In the genomic region with DNA sequence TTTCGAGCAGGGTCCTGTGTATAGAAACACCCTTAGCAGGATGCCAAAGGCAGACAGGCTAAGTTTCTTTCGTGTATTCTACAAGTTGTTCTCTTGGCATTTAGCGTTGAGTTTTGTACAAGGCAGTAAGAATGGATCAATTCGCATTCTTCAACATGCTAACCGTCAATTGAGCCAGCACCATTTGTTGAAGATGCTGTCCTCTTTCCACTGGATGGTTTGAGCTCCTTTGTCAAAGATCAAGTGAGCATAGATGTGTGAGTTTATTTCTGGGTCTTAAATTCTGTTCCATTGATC, we compare ENCODE assay signal across 8 mouse cellular contexts.
DNase-seq lines count a peak whose midpoint lies in the region; ATAC-seq and TF ChIP-seq lines count a peak whose summit lies in the region.
"Not testable (repeated sequence)": the region's sequence is repeated elsewhere in the genome, so short reads cannot be mapped to it uniquely, and the experiment has no call there.

No protein-coding gene starts in this region.

- ATAC-seq in embryonic facial prominence, embryonic 14.5 days (ENCODE audit: low read depth); heart, embryonic 12.5 days (ENCODE audit: insufficient number of reproducible peaks, low FRiP score); intestine, embryonic 16.5 days; liver, embryonic 12.5 days; midbrain, embryonic 13.5 days: not testable (repeated sequence)

- 1% methylated on average over 5 of the region's 5 CpGs for WGBS in bone marrow, adult 2 months
- 1% methylated on average over 5 of the region's 5 CpGs for WGBS in embryonic facial prominence, embryonic 14.5 days
- under 1% methylated on average over 5 of the region's 5 CpGs for WGBS in heart, embryonic 12.5 days
- under 1% methylated on average over 5 of the region's 5 CpGs for WGBS in intestine, embryonic 16.5 days
- under 1% methylated on average over 5 of the region's 5 CpGs for WGBS in liver, embryonic 12.5 days (ENCODE audit: insufficient replicate concordance)
- WGBS in midbrain, embryonic 13.5 days, result 0% methylated on average over 5 of the region's 5 CpGs

- peaks cover 24% of the 10 kb centered on the region for H3K79me3 ChIP-seq in C2C12 (ENCODE audit: low read depth)

- peak; percentile 6 for DNase-seq in embryonic facial prominence, embryonic 14.5 days (ENCODE audit: low spot score)
- DNase-seq in splenic B cell, adult 2 months (ENCODE audit: low read depth, low spot score), result peak; percentile 10

- not testable (repeated sequence) for H3K27me3 ChIP-seq in C2C12 (ENCODE audit: control insufficient read depth, insufficient read depth, insufficient read length); embryonic facial prominence, embryonic 14.5 days (replicated peaks; ENCODE audit: control insufficient read depth, insufficient read depth, low read length); heart, embryonic 12.5 days (replicated peaks); intestine, embryonic 16.5 days (replicated peaks; ENCODE audit: control insufficient read depth, insufficient read depth, low read length); liver, embryonic 12.5 days (replicated peaks); midbrain, embryonic 13.5 days; splenic B cell, adult 2 months (ENCODE audit: control insufficient read depth, insufficient read depth, low read length, poor library complexity, severe bottlenecking)

- H3K79me2 ChIP-seq in C2C12 (ENCODE audit: control insufficient read depth, insufficient read depth), result peaks cover 25% of the 10 kb centered on the region

- H3K4me1 ChIP-seq in bone marrow, adult 2 months (ENCODE audit: control insufficient read depth, insufficient read depth, low read length); embryonic facial prominence, embryonic 14.5 days (ENCODE audit: control insufficient read depth, insufficient read depth, low read length); heart, embryonic 12.5 days (replicated peaks); intestine, embryonic 16.5 days (ENCODE audit: control insufficient read depth, insufficient read depth, low read length); liver, embryonic 12.5 days; midbrain, embryonic 13.5 days (replicated peaks): not testable (repeated sequence)

- H3K4me3 ChIP-seq in C2C12 (ENCODE audit: insufficient read depth, poor library complexity, severe bottlenecking), result peak overlapping the region; percentile 50
- H3K4me3 ChIP-seq in bone marrow, adult 2 months (replicated peaks; ENCODE audit: control insufficient read depth, low read depth, low read length), result peak overlapping the region; percentile 45
- peak overlapping the region; percentile 54 for H3K4me3 ChIP-seq in embryonic facial prominence, embryonic 14.5 days (ENCODE audit: low read depth, low read length)
- H3K4me3 ChIP-seq in heart, embryonic 12.5 days, result peak overlapping the region; percentile 74
- peak overlapping the region; percentile 62 for H3K4me3 ChIP-seq in intestine, embryonic 16.5 days (ENCODE audit: low read length)
- peak overlapping the region; percentile 70 for H3K4me3 ChIP-seq in liver, embryonic 12.5 days
- H3K4me3 ChIP-seq in midbrain, embryonic 13.5 days (replicated peaks), result peak overlapping the region; percentile 55

- not testable (repeated sequence) for TF ChIP-seq POLR2A in bone marrow, adult 2 months (IDR thresholded peaks at IDR 0.05; ENCODE audit: borderline replicate concordance, control insufficient read depth, low read depth, low read length)

- H3K9me3 ChIP-seq in embryonic facial prominence, embryonic 14.5 days (ENCODE audit: control insufficient read depth, low read length); heart, embryonic 12.5 days (replicated peaks); intestine, embryonic 16.5 days (ENCODE audit: control insufficient read depth, low read length); liver, embryonic 12.5 days (replicated peaks): not testable (repeated sequence)
- peaks cover 12% of the 10 kb centered on the region for H3K9me3 ChIP-seq in midbrain, embryonic 13.5 days

- H3K27ac ChIP-seq in bone marrow, adult 2 months (ENCODE audit: control insufficient read depth, insufficient read depth, low read depth, low read length, poor library complexity); intestine, embryonic 16.5 days (ENCODE audit: low read length); midbrain, embryonic 13.5 days: not testable (repeated sequence)
- H3K27ac ChIP-seq in embryonic facial prominence, embryonic 14.5 days (replicated peaks; ENCODE audit: low read depth, low read length), result peak overlapping the region; percentile 58; the same call in 1 of the 2 replicates
- peak overlapping the region; percentile 11; the same call in 1 of the 2 replicates for H3K27ac ChIP-seq in heart, embryonic 12.5 days (ENCODE audit: poor library complexity, severe bottlenecking)
- peak overlapping the region; percentile 60; the same call in 1 of the 2 replicates for H3K27ac ChIP-seq in liver, embryonic 12.5 days

- H3K36me3 ChIP-seq in C2C12 (ENCODE audit: control insufficient read depth, insufficient read depth); embryonic facial prominence, embryonic 14.5 days (ENCODE audit: control insufficient read depth, insufficient read depth, low read length); heart, embryonic 12.5 days; intestine, embryonic 16.5 days (ENCODE audit: control insufficient read depth, insufficient read depth, low read length); midbrain, embryonic 13.5 days; splenic B cell, adult 2 months (ENCODE audit: control insufficient read depth, insufficient read depth, low read length, poor library complexity, severe bottlenecking): not testable (repeated sequence)
- H3K36me3 ChIP-seq in liver, embryonic 12.5 days, result peaks cover 10% of the 10 kb centered on the region

- TF ChIP-seq CTCF in C2C12 (IDR thresholded peaks at IDR 0.05; ENCODE audit: control insufficient read depth, insufficient read depth, insufficient read length); bone marrow, adult 2 months (IDR thresholded peaks at IDR 0.05; ENCODE audit: control insufficient read depth, insufficient read depth, low read length): not testable (repeated sequence)

- peak overlapping the region; percentile 63 for H3K9ac ChIP-seq in embryonic facial prominence, embryonic 14.5 days (ENCODE audit: low read depth, low read length)
- H3K9ac ChIP-seq in heart, embryonic 12.5 days, result peak overlapping the region; percentile 81
- H3K9ac ChIP-seq in intestine, embryonic 16.5 days (ENCODE audit: low read depth, low read length), result peak overlapping the region; percentile 65
- H3K9ac ChIP-seq in liver, embryonic 12.5 days, result peak overlapping the region; percentile 72
- H3K9ac ChIP-seq in midbrain, embryonic 13.5 days (replicated peaks), result peak overlapping the region; percentile 64

- not testable (repeated sequence) for H3ac ChIP-seq in C2C12 (ENCODE audit: control insufficient read depth, insufficient read length, low read depth)

- peak overlapping the region; percentile 52 for H3K4me2 ChIP-seq in embryonic facial prominence, embryonic 14.5 days (ENCODE audit: low read depth, low read length)
- H3K4me2 ChIP-seq in heart, embryonic 12.5 days, result peak overlapping the region; percentile 67
- H3K4me2 ChIP-seq in intestine, embryonic 16.5 days (ENCODE audit: low read depth, low read length), result peak overlapping the region; percentile 53
- peak overlapping the region; percentile 70 for H3K4me2 ChIP-seq in liver, embryonic 12.5 days
- peak overlapping the region; percentile 61 for H3K4me2 ChIP-seq in midbrain, embryonic 13.5 days (replicated peaks)
